Mouse (Mus musculus): ENCODE results near the gene Lpgat1.
A peak's percentile ranks its signal among the peaks of the same experiment; 100 is the strongest.

The Lpgat1 gene

DNA sequence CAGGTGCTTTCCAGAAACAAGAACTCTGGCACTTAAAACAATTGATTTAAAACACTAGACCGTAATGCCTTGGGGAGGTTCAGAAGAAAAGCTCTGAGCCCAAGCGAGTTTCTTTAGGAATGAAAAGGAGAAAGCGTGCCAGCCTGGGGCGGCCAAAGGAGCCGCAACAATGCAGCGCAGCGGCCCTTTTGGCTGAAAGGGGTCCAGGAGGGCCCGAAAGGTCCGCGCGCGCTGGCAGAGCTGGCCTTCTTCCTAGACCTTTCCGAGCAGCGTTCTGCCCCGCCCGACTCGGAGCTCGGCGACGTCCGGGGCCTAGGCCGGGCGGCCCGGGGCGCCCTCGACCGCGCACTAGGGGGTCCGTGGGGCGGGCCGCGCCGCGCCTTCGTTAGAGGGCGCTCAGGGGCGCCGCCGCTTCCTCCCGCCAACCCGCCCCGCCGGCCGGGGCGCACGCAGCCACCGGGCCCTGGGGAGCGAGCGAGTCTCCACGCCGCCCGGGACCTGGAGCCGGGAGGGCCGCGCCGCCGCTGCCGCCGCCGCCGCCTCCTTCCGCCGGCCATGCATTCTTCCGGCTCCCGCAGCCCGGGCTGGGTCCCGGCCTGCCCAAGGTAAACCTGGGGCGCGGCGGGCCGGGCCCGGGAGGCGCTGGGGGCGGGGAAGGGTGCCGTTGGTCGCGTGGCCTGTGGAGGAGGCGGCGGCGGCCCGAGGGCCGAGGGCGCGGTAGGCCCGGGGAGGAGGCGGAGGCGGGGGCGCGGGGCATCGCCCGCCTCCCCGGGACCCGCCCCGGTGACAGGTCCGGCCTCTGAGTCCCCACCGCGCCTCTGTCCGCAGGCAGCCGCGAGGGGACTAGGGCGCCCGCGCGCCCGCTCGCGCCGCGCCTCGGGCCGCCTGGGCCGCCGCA lies at the start of gene Lpgat1:
Gene Lpgat1 (plus strand): TSS at position 234 of the 898 bp plus-strand sequence.
- peak; percentile 73 for DNase-seq (ENCODE audit: low read depth, low spot score)

DNA sequence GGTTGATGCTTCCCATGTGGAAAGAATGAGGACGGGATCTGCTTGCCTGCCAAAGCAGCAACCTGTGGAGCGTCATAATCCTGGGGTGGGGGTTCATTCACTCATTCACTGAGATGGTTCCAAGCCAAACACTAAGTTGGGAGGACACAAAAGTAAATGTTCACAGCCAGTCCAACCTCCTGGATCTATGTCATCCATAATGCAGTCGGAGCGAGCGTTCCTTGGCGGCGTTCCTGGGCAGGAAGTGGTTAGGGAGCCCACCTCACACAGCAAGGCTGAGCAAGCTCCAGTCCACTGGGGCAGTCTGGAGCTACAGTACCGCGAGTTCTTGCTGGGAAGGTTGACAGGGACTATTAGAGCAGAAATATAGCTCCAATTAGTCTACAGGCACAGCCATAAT lies 49.6 kb upstream of the Lpgat1 start:
- DNase-seq (ENCODE audit: low read depth, low spot score): no peak

DNA sequence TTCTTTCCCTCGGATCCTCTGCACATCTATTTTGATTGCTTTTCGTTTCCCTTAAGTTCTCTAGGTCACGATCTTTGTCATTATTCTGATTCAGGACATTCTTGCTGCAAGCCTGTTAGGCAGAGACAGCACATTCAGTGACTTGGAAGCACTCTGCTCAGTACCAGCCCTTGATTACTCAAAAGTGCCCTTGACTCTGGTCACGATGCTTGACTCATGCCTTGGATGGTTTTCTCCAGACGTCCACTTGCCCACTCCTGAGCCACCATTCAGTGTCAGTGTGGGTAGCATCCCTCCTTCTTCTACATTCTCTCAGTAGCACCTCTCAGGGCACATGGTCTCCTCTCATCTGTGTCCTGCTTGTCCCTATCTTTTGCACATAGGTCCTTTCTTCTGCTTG lies 43.6 kb upstream of the Lpgat1 start:
- no peak for DNase-seq (ENCODE audit: low read depth, low spot score)

DNA sequence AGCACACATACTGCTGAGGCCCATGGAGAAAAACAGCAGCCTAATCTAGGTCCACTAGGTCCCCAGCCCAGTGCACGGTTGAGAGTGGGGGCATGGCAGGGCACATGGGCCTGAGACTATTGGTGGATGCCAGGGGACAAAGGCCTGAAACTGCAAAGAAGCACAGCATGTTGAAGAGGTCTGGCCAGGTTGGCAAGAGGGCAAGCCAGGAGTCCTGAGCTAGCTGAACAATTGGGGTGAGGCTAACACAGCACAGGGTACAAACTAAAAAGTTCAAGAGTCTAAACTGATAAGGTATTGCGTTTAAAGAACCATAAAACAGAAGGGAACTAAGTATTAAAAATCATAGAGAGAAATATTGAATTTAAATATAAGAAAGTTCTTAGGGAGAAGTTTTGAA lies 36.0 kb upstream of the Lpgat1 start:
- DNase-seq (ENCODE audit: low read depth, low spot score): no peak

DNA sequence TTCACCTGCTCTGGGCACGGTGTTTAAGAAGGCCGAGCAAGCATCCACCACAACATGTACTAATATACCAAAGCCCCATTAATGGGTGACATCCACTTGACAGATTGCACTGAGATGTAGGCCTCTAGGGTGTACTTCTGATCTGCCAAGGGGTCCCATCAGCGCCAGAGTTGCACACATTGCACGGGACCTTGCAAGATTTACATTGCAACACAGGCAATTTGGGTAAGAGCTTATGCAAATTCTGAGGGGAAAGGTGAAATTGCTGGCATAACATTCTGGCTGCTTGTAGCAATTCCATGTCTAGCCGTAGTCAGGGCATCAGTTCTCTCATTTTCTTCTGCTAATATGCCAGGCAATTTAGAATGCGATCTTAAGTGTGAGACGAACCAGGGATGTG lies 30.1 kb upstream of the Lpgat1 start:
- DNase-seq (ENCODE audit: low read depth, low spot score): no peak

DNA sequence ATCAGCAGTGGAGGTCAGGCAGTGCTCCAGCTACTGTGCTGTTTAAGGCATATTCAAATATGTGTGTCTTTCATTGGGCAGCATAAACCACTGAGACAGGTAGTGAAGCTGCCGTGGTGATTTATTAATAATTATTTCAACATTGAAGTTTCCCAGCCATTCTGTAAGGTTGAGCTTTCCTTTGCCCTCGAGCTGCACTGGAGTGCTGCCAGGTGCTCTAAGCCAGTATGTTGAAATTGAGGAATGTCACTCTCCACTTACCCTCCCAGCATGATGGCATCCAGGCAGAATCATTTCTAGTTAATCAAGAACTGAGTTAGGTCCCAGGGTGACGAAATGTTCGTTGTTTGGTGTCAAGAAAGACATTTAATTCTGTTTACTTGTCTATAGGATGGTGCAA lies 24.4 kb upstream of the Lpgat1 start:
- DNase-seq (ENCODE audit: low read depth, low spot score): no peak

DNA sequence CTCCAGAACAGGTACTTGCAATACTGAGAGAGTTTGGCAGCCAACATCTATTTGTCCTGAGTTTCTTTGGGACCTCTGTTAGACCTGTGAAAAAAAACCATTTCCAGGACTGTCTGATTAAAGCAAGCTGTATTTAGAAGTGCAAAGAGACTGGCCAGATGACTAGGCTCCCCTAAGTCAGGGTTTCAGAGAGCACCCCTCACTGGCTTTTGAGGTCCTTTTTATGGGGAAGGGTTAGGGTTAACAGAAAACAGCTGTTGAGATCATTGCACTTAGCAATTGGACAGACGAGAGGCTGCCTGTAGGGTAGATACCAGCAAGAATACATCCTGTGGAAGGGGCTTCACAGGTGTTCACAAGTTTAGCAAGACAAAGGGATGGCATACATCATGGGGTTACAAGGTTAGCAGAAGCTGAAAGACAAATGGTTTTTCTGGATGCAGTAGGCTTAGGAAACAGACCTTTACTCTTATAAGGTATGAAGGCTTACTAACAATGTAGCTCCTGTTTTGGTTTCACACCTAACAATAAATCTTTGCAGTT lies 19.3 kb upstream of the Lpgat1 start:
- no peak for DNase-seq (ENCODE audit: low read depth, low spot score)

DNA sequence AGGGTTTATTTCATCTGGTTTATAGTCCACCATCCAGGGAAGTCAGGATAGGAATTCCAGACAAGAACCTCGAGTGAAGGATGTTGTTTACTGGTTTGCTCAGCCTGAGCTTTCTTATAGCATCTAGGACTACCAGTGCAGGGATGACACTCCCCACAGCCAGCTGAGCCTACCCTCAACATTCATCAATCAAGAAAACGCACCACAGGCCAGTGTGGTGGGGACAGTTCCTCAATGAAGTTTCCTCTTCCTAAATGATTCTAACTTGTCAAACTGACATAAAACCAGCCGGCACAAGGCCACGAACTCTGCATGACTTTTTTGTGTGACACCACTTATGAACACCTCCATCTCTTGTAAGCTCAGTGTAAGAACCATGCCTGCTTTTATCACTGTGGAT lies 13.1 kb upstream of the Lpgat1 start:
- DNase-seq (ENCODE audit: low read depth, low spot score): no peak

DNA sequence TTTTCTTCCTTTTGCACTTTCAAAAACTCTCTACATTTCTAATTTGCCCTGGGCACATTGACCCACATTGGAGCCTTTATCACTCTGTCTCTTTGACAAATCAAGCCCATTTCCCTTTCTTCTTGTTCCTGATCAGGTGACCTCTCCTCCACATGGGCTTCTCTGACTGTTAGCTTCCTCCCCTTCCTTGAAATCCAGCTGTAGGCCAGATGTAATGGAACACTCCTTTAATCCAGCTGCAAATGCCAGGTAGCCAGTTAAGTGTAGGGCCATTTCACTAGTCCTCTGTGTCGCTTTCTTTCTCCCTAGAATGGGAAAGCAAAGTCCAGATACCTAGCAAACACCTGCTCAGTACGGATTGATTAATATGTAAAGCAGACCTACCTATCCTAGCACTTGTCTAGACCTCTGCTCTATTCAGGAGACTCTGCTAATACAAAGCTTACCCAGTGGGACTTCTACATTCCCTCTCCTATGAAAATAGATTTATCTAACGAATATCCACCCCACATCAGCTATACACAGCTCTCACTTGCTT lies 11.0 kb upstream of the Lpgat1 start:
- DNase-seq (ENCODE audit: low read depth, low spot score): no peak

DNA sequence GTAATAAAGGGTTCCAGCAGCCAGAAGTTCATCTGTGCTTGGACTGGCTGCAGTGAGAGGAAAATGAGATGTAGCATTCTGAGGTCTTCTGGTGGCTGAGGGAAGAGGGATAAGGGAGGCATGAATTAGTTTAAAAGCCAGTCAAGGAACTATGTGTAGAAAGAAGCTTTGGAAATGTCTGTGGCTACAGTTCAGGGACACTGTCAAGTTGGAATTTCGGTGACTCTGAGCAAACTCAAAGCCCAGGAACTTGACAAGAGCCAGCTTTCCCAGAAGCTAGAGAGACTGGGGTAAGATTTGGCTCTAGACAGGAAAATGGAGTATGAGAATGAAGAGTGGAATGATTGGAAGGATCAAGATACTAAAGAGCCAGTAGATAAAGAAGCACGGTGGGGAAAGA lies 7.8 kb upstream of the Lpgat1 start:
- DNase-seq (ENCODE audit: low read depth, low spot score): no peak

DNA sequence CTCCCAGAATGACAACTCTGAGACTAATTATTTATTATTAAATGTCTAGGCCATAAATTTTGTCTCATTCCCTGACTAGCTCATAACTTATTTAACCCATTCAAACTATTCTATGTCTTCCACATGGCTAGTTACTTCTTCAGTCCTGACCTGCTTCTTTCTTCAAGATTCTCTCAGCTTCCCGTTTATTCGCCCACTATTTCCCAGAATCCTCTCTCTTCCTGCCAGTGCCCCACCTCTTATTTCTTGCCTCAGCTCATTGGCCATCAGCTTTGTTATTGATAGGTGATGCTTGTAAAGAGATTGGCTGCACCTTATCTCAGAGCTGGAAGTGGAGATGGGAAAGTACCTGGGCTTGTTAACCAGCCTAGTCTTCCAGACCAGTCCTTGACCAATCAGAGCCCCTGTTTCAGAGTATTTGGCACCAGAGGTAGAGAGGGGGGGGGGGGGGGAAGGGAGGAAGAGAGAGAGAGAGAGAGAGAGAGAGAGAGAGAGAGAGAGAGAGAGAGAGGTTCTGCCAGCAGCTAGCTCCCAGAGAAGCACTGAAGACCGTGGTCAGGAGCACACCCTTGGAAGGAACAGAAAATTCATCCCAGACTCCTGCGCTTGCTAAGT lies 5.3 kb upstream of the Lpgat1 start:
- no peak for DNase-seq (ENCODE audit: low read depth, low spot score)

DNA sequence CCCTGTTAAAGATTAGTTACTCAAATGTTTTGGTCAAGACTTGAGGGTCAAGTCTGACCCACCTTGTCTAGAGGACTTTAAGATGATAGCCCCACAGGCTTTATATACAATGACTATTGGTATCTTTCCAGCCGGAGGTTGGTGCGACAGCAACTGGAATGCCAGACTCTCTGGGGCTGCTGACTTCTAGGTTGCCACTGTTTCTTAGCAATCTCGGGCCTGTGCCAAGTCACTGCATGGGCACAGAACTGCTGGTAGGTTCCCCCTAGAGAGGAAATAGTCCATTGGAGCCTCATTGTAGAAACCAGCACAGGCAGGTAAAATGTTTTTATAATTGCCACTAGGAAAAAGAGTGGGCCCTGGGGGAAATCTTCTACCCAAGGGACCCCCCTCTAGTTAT lies 3.8 kb upstream of the Lpgat1 start:
- no peak for DNase-seq (ENCODE audit: low read depth, low spot score)

DNA sequence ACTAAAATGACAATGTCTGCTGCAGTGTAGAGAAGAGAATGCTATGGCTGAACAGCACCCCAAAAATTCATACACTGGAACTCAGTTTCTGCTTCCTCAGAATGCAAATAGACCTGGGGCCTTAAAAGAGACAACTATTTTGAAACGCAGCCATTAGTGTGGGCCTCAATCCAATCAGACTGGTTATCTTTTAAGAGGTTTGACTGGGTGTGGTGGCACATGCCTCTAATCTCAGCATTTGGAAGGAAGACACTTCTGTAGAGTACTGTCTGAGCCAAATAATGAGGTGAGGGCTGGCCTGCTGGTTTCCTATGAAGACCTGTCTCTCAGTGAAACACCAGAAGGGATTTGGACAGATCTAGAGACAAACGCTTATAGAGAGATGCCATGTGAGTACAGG lies 2.5 kb upstream of the Lpgat1 start:
- no peak for DNase-seq (ENCODE audit: low read depth, low spot score)

DNA sequence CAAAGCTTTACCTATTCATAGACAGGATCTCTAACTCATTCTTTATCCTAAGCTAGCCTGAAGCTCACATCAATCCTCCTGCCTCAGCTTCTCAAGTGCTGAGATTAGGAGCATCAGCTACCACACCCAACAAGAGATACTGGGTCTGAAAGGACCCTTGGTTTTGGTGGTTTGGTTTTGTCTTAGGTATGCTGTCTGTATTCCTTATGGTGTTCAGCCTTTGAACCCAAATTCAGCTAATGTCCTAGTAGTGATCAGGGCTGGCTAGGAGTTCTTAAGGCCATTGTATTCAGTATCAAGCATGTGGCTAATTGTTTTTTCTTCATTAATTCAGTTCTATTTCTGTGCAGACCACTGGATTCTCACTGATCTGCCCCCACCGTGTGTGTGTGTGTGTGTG lies 493 bp upstream of the Lpgat1 start:
- no peak for DNase-seq (ENCODE audit: low read depth, low spot score)

DNA sequence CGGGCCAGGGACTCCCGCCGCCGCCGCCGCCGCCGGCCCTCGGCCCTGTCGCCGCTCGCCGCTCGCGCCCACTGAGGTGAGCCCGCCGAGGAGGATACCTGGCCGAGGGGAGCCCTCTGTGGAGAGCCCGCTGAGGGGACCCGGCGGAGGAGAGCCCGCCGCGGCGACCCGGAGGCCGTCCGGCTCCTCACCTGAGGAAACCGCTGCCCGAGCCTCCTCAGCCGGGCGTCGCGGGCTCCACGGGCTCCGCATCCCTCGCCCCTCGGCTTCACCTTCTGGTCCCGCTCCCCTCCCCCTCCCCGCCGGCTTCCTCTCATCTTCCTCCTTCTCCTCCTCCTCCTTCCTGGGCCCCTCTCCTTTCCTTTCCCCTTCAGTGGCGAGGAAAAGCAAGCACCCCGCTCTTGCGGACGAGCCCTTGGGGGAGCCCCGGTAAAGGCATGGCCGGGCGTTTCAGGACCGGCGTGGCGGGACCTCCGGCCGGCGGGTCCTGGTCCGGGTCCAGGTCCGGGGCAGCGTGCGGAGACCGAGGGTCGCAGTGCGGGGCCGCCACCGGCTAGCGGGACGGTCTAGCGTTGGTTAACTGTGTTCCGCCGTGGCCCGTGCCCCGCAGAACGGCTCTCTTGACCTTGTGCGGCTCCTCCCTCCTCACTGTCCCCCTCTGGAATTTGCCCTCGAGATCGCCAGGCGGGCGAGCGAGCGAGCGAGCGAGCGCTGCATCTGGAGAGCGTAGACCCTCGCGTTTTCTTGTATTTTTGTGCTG lies 1.1 kb downstream of the Lpgat1 start:
- peak; percentile 40 for DNase-seq (ENCODE audit: low read depth, low spot score)

DNA sequence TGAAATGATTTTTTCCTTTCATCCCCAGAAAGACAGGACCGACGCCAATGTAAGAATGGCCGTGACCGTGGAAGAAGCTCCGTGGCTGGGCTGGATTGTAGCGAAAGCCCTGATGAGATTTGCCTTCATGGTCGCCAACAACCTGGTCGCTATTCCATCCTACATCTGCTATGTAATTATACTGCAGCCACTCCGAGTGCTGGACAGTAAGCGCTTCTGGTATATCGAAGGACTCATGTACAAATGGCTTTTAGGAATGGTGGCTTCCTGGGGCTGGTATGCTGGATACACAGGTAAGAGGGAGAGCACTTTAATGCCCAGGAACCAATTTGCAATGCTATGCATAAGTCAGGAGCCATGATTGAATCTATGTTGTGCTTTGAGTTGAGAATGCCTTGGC lies 1.7 kb downstream of the Lpgat1 start:
- no peak for DNase-seq (ENCODE audit: low read depth, low spot score)

DNA sequence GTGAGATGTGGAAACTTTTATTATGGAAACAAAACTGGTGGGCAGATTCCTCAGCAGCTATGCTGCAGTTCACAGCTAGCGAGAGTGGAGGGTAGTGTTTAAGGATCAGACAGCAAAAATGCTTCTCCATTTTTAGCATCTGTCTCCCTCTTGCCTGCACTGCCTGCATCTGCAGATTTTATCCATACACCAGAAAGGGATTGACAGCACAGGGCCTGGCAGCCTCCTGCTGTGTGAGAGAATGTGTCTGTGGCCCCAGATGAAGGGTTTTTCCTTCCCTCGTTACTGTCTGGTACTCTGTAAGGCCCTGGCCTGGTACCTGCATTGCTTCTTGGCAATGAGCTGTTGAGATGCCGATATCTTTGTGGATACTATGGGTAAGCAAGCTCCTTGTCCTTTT lies 2.8 kb downstream of the Lpgat1 start:
- no peak for DNase-seq (ENCODE audit: low read depth, low spot score)

DNA sequence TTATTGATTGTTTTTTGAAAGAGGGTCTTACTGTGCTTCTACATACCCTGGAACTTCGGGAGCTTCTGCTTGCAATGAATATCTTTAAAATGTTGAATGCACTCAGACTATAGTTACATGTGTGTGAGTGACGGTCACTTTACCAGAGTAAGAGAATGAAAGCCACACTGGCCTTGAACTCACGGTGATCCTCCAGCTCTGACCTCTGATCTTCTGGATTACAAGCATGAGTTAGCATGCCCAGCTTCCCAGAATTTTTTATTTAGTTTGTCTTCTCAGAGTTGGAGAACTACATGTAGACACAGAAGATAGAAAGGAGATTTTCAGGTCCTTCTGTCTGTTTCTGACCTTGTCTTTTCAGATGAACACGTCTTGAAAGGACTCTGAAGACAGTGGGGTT lies 5.1 kb downstream of the Lpgat1 start:
- no peak for DNase-seq (ENCODE audit: low read depth, low spot score)

DNA sequence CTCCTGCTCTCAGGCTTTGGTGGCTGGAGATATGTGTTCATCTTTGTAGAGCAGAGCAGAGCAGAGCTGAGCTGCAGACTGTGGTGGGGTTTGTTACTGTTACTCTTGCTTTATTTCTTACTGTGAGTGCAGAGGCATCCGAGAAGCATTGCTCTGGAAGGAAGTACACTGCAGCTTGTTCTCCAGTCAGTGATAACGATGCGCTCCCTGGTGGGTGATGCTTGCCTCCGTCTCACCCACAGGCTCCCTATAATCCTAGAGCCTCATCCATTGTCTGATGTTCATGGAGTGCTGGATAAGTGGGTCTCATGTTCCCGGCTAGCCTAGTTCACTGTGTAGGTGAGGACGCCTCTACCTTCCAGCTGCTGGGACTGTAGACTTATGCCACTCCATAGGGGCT lies 6.0 kb downstream of the Lpgat1 start:
- no peak for DNase-seq (ENCODE audit: low read depth, low spot score)

DNA sequence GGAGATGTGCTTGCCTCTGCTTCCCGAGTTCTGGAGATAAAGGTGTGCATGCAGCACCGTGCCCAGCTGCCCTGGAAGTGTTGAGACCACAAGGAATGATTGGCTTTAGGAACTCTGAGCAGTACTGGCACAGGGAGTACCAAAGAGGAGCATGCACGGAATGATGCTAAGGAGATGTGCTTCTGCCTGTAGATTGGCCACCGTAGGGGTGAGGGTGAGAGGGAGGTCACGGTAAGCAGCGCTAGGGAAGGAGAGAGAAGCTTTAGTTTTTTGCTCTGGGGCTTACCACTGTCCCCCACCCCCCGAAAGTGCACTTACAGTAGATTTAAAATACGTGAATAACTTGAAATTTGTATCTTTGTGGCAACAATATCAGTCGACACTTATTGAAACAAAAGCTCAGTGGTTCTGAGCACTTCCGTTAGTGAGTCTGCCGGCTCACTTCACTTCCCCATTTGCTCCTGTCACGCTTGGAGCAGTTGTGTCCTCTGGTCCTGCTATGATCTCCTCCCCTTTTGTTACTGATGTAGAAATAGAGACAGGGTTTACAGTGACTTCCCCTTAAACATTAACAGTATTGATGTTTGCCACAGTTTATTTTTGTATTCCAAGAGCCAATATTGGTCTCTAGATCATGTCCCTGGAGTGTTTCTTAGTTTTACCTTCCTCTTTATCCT lies 6.9 kb downstream of the Lpgat1 start:
- DNase-seq (ENCODE audit: low read depth, low spot score): no peak

DNA sequence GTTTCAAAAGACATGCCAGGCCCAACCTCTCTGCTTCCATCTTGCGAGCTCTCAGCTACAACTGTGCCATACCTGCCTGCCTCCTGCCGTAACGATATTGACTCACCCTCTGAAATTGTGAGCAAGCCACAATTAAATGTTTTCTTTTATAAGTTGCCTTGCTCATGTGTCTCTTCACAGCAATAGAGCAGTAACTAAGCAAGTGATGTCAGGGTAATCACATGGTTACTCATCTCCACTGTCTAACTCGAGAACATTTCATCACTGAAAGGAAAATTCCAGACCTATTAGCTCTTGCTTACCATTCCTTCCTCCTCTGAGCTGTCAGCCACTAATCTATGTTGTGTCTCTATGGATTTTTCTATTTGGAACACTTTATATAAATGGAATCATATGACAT lies 15.0 kb downstream of the Lpgat1 start:
- DNase-seq (ENCODE audit: low read depth, low spot score): no peak

Measured in CD4-positive helper T cell, adult 2 months (primary cell).